Mouse (Mus musculus): ENCODE measurements around the gene Atg9a. TPM values are rescaled to one million over a fixed set of nuclear protein-coding genes. Genes with fewer than 3 reads are reported as not detected.

Gene Atg9a
- polyA plus RNA-seq, 2 experiments: 31.5 to 46.1 TPM

DNA sequence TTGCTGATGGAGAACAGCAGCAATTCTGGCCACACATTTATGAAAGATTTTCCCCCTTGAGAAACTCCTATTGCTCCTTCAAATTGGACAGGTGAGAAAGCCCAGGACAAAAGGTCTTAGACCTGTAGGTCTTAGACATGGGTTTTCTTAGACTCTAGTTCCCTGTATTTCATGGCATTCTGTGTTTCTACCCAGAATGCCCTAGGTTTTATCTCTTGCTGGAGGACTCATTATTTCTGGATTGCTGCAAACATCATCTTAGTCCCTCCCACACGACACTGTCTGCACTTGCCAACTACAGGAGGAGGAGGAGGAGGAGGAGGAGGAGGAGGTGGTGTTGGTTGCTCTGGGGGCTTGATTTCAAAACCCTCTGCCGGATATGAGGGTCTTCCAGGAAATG is 34.1 kb upstream of the Atg9a start:
- DNase-seq (ENCODE audit: low spot score) (no peak), ATAC-seq (ENCODE audit: low FRiP score, low read depth) (no peak)
- Histone ChIP-seq H3K4me1 (ENCODE audit: control insufficient read depth, insufficient read depth, low read length) (no peaks in the 10 kb centered on the region), H3K27ac (replicated peaks; ENCODE audit: low read depth, low read length) (no peak overlapping the region), H3K4me2 (replicated peaks; ENCODE audit: low read depth, low read length, severe bottlenecking) (no peak overlapping the region), H3K4me3 (replicated peaks; ENCODE audit: low read length) (no peak overlapping the region), H3K9me3 (ENCODE audit: control insufficient read depth, low read length) (no peaks in the 10 kb centered on the region), H3K36me3 (ENCODE audit: control insufficient read depth, insufficient read depth, low read length) (no peaks in the 10 kb centered on the region), H3K9ac (ENCODE audit: low read depth, low read length, severe bottlenecking) (no peak overlapping the region), H3K27me3 (ENCODE audit: control insufficient read depth, insufficient read depth, low read length) (no peaks in the 10 kb centered on the region)
- 71% methylated on average over 2 of the region's 2 CpGs for WGBS
- no peak for TF ChIP-seq POLR2A (IDR thresholded peaks at IDR 0.05; ENCODE audit: borderline replicate concordance, extremely low read depth, insufficient read depth, insufficient read length)

DNA sequence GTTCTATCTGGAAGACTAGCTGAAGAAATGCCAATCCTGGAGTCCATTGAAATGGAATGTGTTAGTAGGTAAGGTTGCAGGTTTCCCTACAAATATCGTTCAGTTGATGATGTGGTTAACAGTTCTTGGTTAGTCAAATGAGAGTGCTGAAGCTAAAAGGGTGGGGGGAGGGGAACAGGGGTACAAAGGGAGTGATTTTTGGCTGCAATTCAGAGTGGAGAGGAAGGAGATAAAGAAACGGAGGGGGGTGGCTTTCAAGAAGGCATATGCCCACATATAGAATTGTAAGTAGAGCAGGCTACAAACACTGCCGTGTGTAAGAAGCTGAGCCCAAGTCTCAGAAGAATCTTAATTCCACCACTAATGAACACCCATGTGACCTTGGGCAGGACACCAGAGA is 33.5 kb upstream of the Atg9a start:
- Histone ChIP-seq H3K27me3 (ENCODE audit: control insufficient read depth, insufficient read depth, low read length) (0 out of 2 replicates have a peak, but pooled peaks cover 3% of the 10 kb centered on the region), H3K27ac (replicated peaks; ENCODE audit: low read depth, low read length) (no peak overlapping the region), H3K9me3 (ENCODE audit: control insufficient read depth, low read length) (no peaks in the 10 kb centered on the region), H3K4me1 (ENCODE audit: control insufficient read depth, insufficient read depth, low read length) (no peaks in the 10 kb centered on the region), H3K9ac (ENCODE audit: low read depth, low read length, severe bottlenecking) (no peak overlapping the region), H3K36me3 (ENCODE audit: control insufficient read depth, insufficient read depth, low read length) (no peaks in the 10 kb centered on the region), H3K4me2 (replicated peaks; ENCODE audit: low read depth, low read length, severe bottlenecking) (no peak overlapping the region), H3K4me3 (replicated peaks; ENCODE audit: low read length) (no peak overlapping the region)
- DNase-seq (ENCODE audit: low spot score) (no peak), ATAC-seq (ENCODE audit: low FRiP score, low read depth) (no peak)
- TF ChIP-seq POLR2A (IDR thresholded peaks at IDR 0.05; ENCODE audit: borderline replicate concordance, extremely low read depth, insufficient read depth, insufficient read length): no peak
- 79% methylated on average over 3 of the region's 3 CpGs for WGBS

DNA sequence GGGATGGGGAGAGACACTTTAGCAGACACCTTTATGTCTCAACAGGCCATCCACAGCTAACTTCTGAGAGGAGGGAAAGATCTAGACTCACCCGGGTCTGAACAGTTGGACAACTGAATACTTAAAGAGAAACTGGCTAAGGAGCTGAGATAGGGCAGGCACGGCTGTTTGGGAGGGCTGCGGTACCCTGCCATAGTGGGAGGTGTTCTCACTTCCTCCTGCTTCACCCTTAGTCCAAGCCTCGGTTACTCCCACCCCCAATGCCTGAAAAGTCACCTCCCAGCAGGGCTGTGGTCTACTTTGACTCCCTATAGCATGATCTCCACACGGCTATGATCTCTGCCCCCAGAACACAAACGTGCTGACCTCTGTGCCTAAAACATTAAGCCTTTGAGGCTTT is 31.5 kb upstream of the Atg9a start:
- no peak overlapping the region for H3K27ac ChIP-seq (replicated peaks; ENCODE audit: low read depth, low read length)
- ATAC-seq (ENCODE audit: low FRiP score, low read depth) (no peak), DNase-seq (ENCODE audit: low spot score) (no peak)
- WGBS: 63% methylated on average over 6 of the region's 6 CpGs
- peaks cover 21% of the 10 kb centered on the region for H3K27me3 ChIP-seq (ENCODE audit: control insufficient read depth, insufficient read depth, low read length)
- TF ChIP-seq POLR2A (IDR thresholded peaks at IDR 0.05; ENCODE audit: borderline replicate concordance, extremely low read depth, insufficient read depth, insufficient read length): no peak
- H3K4me2 ChIP-seq (replicated peaks; ENCODE audit: low read depth, low read length, severe bottlenecking): no peak overlapping the region
- H3K36me3 ChIP-seq (ENCODE audit: control insufficient read depth, insufficient read depth, low read length): no peaks in the 10 kb centered on the region
- no peak overlapping the region for H3K9ac ChIP-seq (ENCODE audit: low read depth, low read length, severe bottlenecking)
- no peaks in the 10 kb centered on the region for H3K9me3 ChIP-seq (ENCODE audit: control insufficient read depth, low read length)
- peaks cover 8% of the 10 kb centered on the region; the same call in 1 of the 2 replicates for H3K4me1 ChIP-seq (ENCODE audit: control insufficient read depth, insufficient read depth, low read length)
- no peak overlapping the region for H3K4me3 ChIP-seq (replicated peaks; ENCODE audit: low read length)

DNA sequence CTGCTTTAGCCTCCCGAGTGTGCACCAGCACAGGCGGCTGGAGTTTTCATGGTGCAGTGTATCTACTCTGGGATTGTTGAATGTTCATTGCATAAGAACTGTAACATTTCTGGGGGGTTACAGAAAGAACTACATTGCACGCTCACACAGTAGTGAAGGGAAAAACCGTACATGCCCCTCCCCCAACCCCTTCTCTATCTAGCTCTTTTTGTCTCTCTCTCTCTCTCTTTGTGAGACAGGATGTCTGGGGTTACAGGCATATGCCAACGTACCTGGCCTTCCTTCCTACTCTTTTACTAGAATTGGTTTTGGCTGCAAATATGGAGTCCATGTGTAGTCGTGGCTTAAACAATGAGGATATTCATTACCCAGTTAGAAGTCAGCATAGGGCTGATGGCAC is 30.9 kb upstream of the Atg9a start:
- Histone ChIP-seq H3K9me3 (ENCODE audit: control insufficient read depth, low read length) (no peaks in the 10 kb centered on the region), H3K36me3 (ENCODE audit: control insufficient read depth, insufficient read depth, low read length) (no peaks in the 10 kb centered on the region), H3K27me3 (ENCODE audit: control insufficient read depth, insufficient read depth, low read length) (peaks cover 27% of the 10 kb centered on the region), H3K4me2 (replicated peaks; ENCODE audit: low read depth, low read length, severe bottlenecking) (no peak overlapping the region), H3K27ac (replicated peaks; ENCODE audit: low read depth, low read length) (no peak overlapping the region), H3K4me1 (ENCODE audit: control insufficient read depth, insufficient read depth, low read length) (peaks cover 13% of the 10 kb centered on the region), H3K4me3 (replicated peaks; ENCODE audit: low read length) (no peak overlapping the region), H3K9ac (ENCODE audit: low read depth, low read length, severe bottlenecking) (no peak overlapping the region)
- 75% methylated on average over 6 of the region's 6 CpGs for WGBS
- no peak for TF ChIP-seq POLR2A (IDR thresholded peaks at IDR 0.05; ENCODE audit: borderline replicate concordance, extremely low read depth, insufficient read depth, insufficient read length)
- no peak for ATAC-seq (ENCODE audit: low FRiP score, low read depth)
- DNase-seq (ENCODE audit: low spot score): no peak

DNA sequence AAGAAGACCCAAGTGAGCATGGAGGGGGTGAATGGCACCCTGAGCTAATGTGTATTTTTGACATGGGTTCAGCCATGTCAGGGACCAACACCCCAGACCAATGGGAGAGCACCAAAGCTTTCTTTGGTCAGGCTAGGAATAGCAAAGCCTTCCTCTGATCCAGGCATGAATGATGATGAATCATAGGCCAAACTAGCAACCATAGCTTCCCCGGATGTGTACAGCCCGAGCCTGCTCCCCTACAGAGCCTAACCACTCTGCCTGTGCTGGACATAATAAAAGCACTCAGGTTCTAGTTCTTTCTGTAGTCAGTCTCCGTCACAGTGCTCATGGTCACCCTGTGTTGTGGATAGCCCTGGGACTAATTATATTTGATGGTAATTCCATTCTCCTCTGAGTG is 29.5 kb upstream of the Atg9a start:
- no peak for DNase-seq (ENCODE audit: low spot score)
- no peak for TF ChIP-seq POLR2A (IDR thresholded peaks at IDR 0.05; ENCODE audit: borderline replicate concordance, extremely low read depth, insufficient read depth, insufficient read length)
- no peak for ATAC-seq (ENCODE audit: low FRiP score, low read depth)
- H3K4me1 ChIP-seq (ENCODE audit: control insufficient read depth, insufficient read depth, low read length): peaks cover 13% of the 10 kb centered on the region
- 58% methylated on average over 3 of the region's 3 CpGs for WGBS
- H3K36me3 ChIP-seq (ENCODE audit: control insufficient read depth, insufficient read depth, low read length): no peaks in the 10 kb centered on the region
- H3K9me3 ChIP-seq (ENCODE audit: control insufficient read depth, low read length): no peaks in the 10 kb centered on the region
- no peak overlapping the region for H3K27ac ChIP-seq (replicated peaks; ENCODE audit: low read depth, low read length)
- H3K9ac ChIP-seq (ENCODE audit: low read depth, low read length, severe bottlenecking): no peak overlapping the region
- H3K4me3 ChIP-seq (replicated peaks; ENCODE audit: low read length): no peak overlapping the region
- H3K27me3 ChIP-seq (ENCODE audit: control insufficient read depth, insufficient read depth, low read length): peaks cover 32% of the 10 kb centered on the region
- H3K4me2 ChIP-seq (replicated peaks; ENCODE audit: low read depth, low read length, severe bottlenecking): no peak overlapping the region

DNA sequence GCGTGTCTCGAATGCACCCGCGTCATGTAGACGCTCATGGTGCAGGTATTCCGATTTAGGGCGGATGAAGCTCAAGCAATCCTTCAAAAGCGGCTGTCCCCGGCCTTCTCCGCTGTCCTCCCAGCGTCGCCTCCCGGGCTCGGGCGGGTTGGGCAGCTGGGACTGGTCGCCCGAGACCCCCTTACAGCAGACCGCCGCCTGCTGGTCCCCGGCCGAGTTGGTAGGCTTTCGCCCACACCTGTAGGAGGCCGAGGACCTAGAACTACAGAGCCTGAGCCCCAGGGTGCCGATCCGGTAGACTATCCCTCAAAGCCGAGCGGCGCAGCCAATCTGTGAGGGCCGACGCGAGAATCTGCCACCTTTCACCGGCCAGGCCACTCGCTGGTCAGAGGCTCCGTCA is 27.5 kb upstream of the Atg9a start, which contains the start of gene Tuba4a:
TSS of gene Tuba4a (minus strand) at position 335 of the 400 bp plus-strand sequence.
- Histone ChIP-seq H3K4me1 (ENCODE audit: control insufficient read depth, insufficient read depth, low read length) (peaks cover 13% of the 10 kb centered on the region), H3K27ac (replicated peaks; ENCODE audit: low read depth, low read length) (no peak within 1 kb of the TSS), H3K9me3 (ENCODE audit: control insufficient read depth, low read length) (no peaks in the 10 kb centered on the region), H3K36me3 (ENCODE audit: control insufficient read depth, insufficient read depth, low read length) (peaks cover 14% of the 10 kb centered on the region), H3K27me3 (ENCODE audit: control insufficient read depth, insufficient read depth, low read length) (peaks cover 32% of the 10 kb centered on the region), H3K9ac (ENCODE audit: low read depth, low read length, severe bottlenecking) (peak within 1 kb of the TSS; percentile 47), H3K4me2 (replicated peaks; ENCODE audit: low read depth, low read length, severe bottlenecking) (peak within 1 kb of the TSS; percentile 99), H3K4me3 (replicated peaks; ENCODE audit: low read length) (peak within 1 kb of the TSS; percentile 53)
- DNase-seq (ENCODE audit: low spot score) (no peak), ATAC-seq (ENCODE audit: low FRiP score, low read depth) (peak; percentile 39; the same call in 1 of the 2 replicates)
- under 1% methylated on average over 26 of the region's 34 CpGs for WGBS
- no peak for TF ChIP-seq POLR2A (IDR thresholded peaks at IDR 0.05; ENCODE audit: borderline replicate concordance, extremely low read depth, insufficient read depth, insufficient read length)
